Mouse (Mus musculus): Measurements from ENCODE around the gene Rtf2.
A peak's percentile ranks its signal among the peaks of the same experiment; 100 is the strongest.

The Rtf2 gene

GRCm38 (mm10) chr2:172441176-172441575, 820 bp downstream of the Rtf2 start:
- DNase-seq = no peak

GRCm38 (mm10) chr2:172445617-172446016, 5.3 kb downstream of the Rtf2 start:
- DNase-seq = no peak

- DNase-seq = peak; percentile 12
Measured at GRCm38 (mm10) chr2:172447317-172447716, 7.0 kb downstream of the Rtf2 start.

GRCm38 (mm10) chr2:172448329-172448728, 8.0 kb downstream of the Rtf2 start:
- DNase-seq = no peak

GRCm38 (mm10) chr2:172450640-172451039, 10.3 kb downstream of the Rtf2 start:
- DNase-seq = no peak

GRCm38 (mm10) chr2:172452031-172452430, 11.7 kb downstream of the Rtf2 start:
- no peak for DNase-seq

- DNase-seq = no peak
Measured at GRCm38 (mm10) chr2:172452458-172452857, 12.1 kb downstream of the Rtf2 start.

- DNase-seq = no peak
Measured at GRCm38 (mm10) chr2:172458496-172458895, 18.1 kb downstream of the Rtf2 start, which contains the start of gene Gcnt7. Gene Gcnt7, minus strand, starts transcription at chr2:172458596.

- peak; percentile 14 for DNase-seq
Measured at GRCm38 (mm10) chr2:172460647-172461046, 20.3 kb downstream of the Rtf2 start.

- no peak for DNase-seq
Measured at GRCm38 (mm10) chr2:172462813-172463212, 22.5 kb downstream of the Rtf2 start.

- no peak for DNase-seq
Measured at GRCm38 (mm10) chr2:172466427-172467132, 26.2 kb downstream of the Rtf2 start.

GRCm38 (mm10) chr2:172467206-172467605, 26.9 kb downstream of the Rtf2 start:
- no peak for DNase-seq

- DNase-seq = no peak
Measured at GRCm38 (mm10) chr2:172468346-172468819, 28.0 kb downstream of the Rtf2 start.

- no peak for DNase-seq
Measured at GRCm38 (mm10) chr2:172472318-172472717, 32.0 kb downstream of the Rtf2 start, which contains the start of gene Fam209. Gene Fam209, plus strand, starts transcription at chr2:172472520.

GRCm38 (mm10) chr2:172473591-172473990, 33.2 kb downstream of the Rtf2 start:
- DNase-seq = no peak

GRCm38 (mm10) chr2:172474970-172475369, 34.6 kb downstream of the Rtf2 start:
- DNase-seq = peak; percentile 39

- DNase-seq = no peak
Measured at GRCm38 (mm10) chr2:172476707-172477260, 36.4 kb downstream of the Rtf2 start.

- no peak for DNase-seq
Measured at GRCm38 (mm10) chr2:172477350-172477749, 37.0 kb downstream of the Rtf2 start.

- peak; percentile 80 for DNase-seq
Measured at GRCm38 (mm10) chr2:172477860-172478259, 37.5 kb downstream of the Rtf2 start.

GRCm38 (mm10) chr2:172480296-172480695, 39.9 kb downstream of the Rtf2 start:
- DNase-seq = no peak

GRCm38 (mm10) chr2:172481654-172482385, 41.5 kb downstream of the Rtf2 start:
- DNase-seq = no peak

- DNase-seq = no peak
Measured at GRCm38 (mm10) chr2:172483766-172484413, 43.5 kb downstream of the Rtf2 start.

- DNase-seq = peak; percentile 36
Measured at GRCm38 (mm10) chr2:172484696-172485370, 44.5 kb downstream of the Rtf2 start.

Measured in embryo, embryonic 11 days (tissue).